Mouse (Mus musculus) megakaryocyte, embryonic 14.5 days (primary cell): ENCODE data around the gene Mettl7b.

Experiments
- FLI1 ChIP-seq: IDR thresholded peaks from 2 replicates; pipeline ENCODE4 v1.6.1; 2012; ENCODE audit warnings: low read length, inconsistent platforms, mixed read lengths
- GATA1 ChIP-seq: IDR thresholded peaks from 3 replicates; pipeline ENCODE4 v1.6.1; 2012; ENCODE audit warnings: mixed read lengths, low read length, inconsistent platforms, borderline replicate concordance

- TF ChIP-seq GATA1: no peak
- no peak for TF ChIP-seq FLI1
These were observed 42.5 kb downstream of the Mettl7b start for GRCm38 (mm10) chr10:128918246-128918645.
